Mouse (Mus musculus): Measurements from ENCODE around the gene Arhgef38. TPM values are rescaled to one million over a fixed set of nuclear protein-coding genes. Genes with fewer than 3 reads are reported as not detected.

The Arhgef38 gene
- total RNA-seq (2014; fragmentation: Nextera tagmentation) (0.15 TPM in 1 of 2 replicates, not detected in the other), total RNA-seq (2017) (0.11 TPM in 1 of 2 replicates, not detected in the other), polyA plus RNA-seq (2012) (not detected in 2 replicates)

DNA sequence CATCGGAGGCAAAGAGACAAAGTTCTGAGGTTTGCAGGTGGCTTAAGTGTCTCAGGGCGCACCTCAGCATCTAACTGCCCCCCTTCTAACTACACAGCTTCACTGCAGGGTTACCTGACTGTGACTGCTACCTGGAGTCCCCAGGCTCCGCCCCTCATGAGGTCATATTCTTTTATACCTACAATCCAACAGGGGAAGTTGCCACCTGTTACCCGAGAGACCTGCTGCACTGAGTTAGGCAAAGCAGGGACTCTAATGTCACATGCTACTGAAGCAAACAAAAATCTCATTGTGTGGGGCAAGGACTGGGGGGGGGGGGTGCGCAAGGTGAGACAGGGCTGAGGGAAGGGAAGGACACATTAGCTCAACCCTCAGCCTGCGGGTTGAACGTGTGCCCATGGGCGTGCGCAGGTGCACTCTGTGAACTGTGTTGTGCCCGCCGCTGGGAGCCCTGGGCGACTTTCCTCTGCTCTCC, at the start of gene Arhgef38:
Gene Arhgef38 (minus strand): TSS at position 129 of the 475 bp plus-strand sequence.
- Histone ChIP-seq H3K4me3 (ENCODE audit: low read depth, low read length) (no peak within 1 kb of the TSS), H3K27me3 (ENCODE audit: insufficient read depth, low read length) (peaks cover 23% of the 10 kb centered on the region), H3K36me3 (replicated peaks) (no peaks in the 10 kb centered on the region), H3K4me1 (ENCODE audit: insufficient read depth, low read depth, low read length) (no peaks in the 10 kb centered on the region), H3K9me3 (replicated peaks) (no peaks in the 10 kb centered on the region)
- TF ChIP-seq GATA1 (IDR thresholded peaks at IDR 0.05; ENCODE audit: borderline replicate concordance, low read length): no peak
- no peak for TF ChIP-seq GATA2 (IDR thresholded peaks at IDR 0.05; ENCODE audit: borderline replicate concordance, low read depth, low read length)
- TF ChIP-seq CTCF (IDR thresholded peaks at IDR 0.05; ENCODE audit: low read depth, low read length): no peak
- TF ChIP-seq TAL1 (conservative IDR thresholded peaks at IDR 0.05; ENCODE audit: low read depth, low read length): no peak
- TF ChIP-seq POLR2AphosphoS5 (IDR thresholded peaks at IDR 0.05; ENCODE audit: insufficient replicate concordance, low read depth, low read length): no peak
- ATAC-seq (ENCODE audit: extremely low read depth, insufficient number of reproducible peaks, low FRiP score, poor library complexity, severe bottlenecking) (no peak), DNase-seq (ENCODE audit: low spot score) (no peak)

DNA sequence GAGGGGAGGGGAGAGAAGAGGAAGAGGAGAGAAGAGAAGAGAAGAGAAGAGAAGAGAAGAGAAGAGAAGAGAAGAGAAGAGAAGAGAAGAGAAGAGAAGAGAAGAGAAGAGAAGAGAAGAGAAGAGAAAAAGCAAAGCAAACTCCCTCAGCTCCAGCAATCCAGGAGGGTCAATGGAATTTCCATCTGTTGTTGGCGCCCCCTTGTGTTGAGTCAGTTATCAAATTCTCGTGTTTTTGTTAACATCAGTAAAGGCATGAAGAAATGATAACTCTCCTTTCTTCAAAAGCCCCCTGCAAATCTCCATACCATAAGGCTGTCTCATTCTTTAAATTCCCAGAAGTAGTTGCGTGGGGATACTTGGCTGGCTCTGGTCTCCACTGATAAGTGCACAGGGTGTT, 37.1 kb upstream of the Arhgef38 start:
- TF ChIP-seq TAL1 (conservative IDR thresholded peaks at IDR 0.05; ENCODE audit: low read depth, low read length) (no peak), CTCF (IDR thresholded peaks at IDR 0.05; ENCODE audit: low read depth, low read length) (no peak), GATA1 (IDR thresholded peaks at IDR 0.05; ENCODE audit: borderline replicate concordance, low read length) (no peak), GATA2 (IDR thresholded peaks at IDR 0.05; ENCODE audit: borderline replicate concordance, low read depth, low read length) (no peak), POLR2AphosphoS5 (IDR thresholded peaks at IDR 0.05; ENCODE audit: insufficient replicate concordance, low read depth, low read length) (no peak)
- peaks cover 4% of the 10 kb centered on the region; the same call in 1 of the 2 replicates for H3K27me3 ChIP-seq (ENCODE audit: insufficient read depth, low read length)
- ATAC-seq (ENCODE audit: extremely low read depth, insufficient number of reproducible peaks, low FRiP score, poor library complexity, severe bottlenecking) (peak; percentile 54), DNase-seq (ENCODE audit: low spot score) (peak; percentile 52)
- H3K9me3 ChIP-seq (replicated peaks): no peaks in the 10 kb centered on the region
- no peak overlapping the region for H3K4me3 ChIP-seq (ENCODE audit: low read depth, low read length)
- no peaks in the 10 kb centered on the region for H3K36me3 ChIP-seq (replicated peaks)
- H3K4me1 ChIP-seq (ENCODE audit: insufficient read depth, low read depth, low read length): no peaks in the 10 kb centered on the region; the same call in 1 of the 2 replicates

- peaks cover 8% of the 10 kb centered on the region for H3K27me3 ChIP-seq (ENCODE audit: insufficient read depth, low read length)
- no peak for TF ChIP-seq GATA1 (IDR thresholded peaks at IDR 0.05; ENCODE audit: borderline replicate concordance, low read length)
- peak; percentile 77; the same call in 1 of the 2 replicates for TF ChIP-seq POLR2AphosphoS5 (IDR thresholded peaks at IDR 0.05; ENCODE audit: insufficient replicate concordance, low read depth, low read length)
- no peak for TF ChIP-seq TAL1 (conservative IDR thresholded peaks at IDR 0.05; ENCODE audit: low read depth, low read length)
- no peak for TF ChIP-seq GATA2 (IDR thresholded peaks at IDR 0.05; ENCODE audit: borderline replicate concordance, low read depth, low read length)
- TF ChIP-seq CTCF (IDR thresholded peaks at IDR 0.05; ENCODE audit: low read depth, low read length): no peak
- DNase-seq (ENCODE audit: low spot score) (no peak), ATAC-seq (ENCODE audit: extremely low read depth, insufficient number of reproducible peaks, low FRiP score, poor library complexity, severe bottlenecking) (no peak)
- H3K36me3 ChIP-seq (replicated peaks): no peaks in the 10 kb centered on the region
- no peak overlapping the region for H3K4me3 ChIP-seq (ENCODE audit: low read depth, low read length)
- H3K9me3 ChIP-seq (replicated peaks): no peaks in the 10 kb centered on the region
- H3K4me1 ChIP-seq (ENCODE audit: insufficient read depth, low read depth, low read length): no peaks in the 10 kb centered on the region
Measured at GRCm38 (mm10) chr3:133258860-133259259, 24.1 kb upstream of the Arhgef38 start.

GRCm38 (mm10) chr3:133255842-133256241, 21.1 kb upstream of the Arhgef38 start:
- no peaks in the 10 kb centered on the region; the same call in 1 of the 2 replicates for H3K4me1 ChIP-seq (ENCODE audit: insufficient read depth, low read depth, low read length)
- no peak for DNase-seq (ENCODE audit: low spot score)
- H3K27me3 ChIP-seq (ENCODE audit: insufficient read depth, low read length): peaks cover 8% of the 10 kb centered on the region
- no peaks in the 10 kb centered on the region for H3K9me3 ChIP-seq (replicated peaks)
- ATAC-seq (ENCODE audit: extremely low read depth, insufficient number of reproducible peaks, low FRiP score, poor library complexity, severe bottlenecking): no peak
- H3K4me3 ChIP-seq (ENCODE audit: low read depth, low read length): no peak overlapping the region
- no peaks in the 10 kb centered on the region for H3K36me3 ChIP-seq (replicated peaks)
- TF ChIP-seq GATA2 (IDR thresholded peaks at IDR 0.05; ENCODE audit: borderline replicate concordance, low read depth, low read length): no peak
- no peak for TF ChIP-seq TAL1 (conservative IDR thresholded peaks at IDR 0.05; ENCODE audit: low read depth, low read length)
- no peak for TF ChIP-seq GATA1 (IDR thresholded peaks at IDR 0.05; ENCODE audit: borderline replicate concordance, low read length)
- TF ChIP-seq CTCF (IDR thresholded peaks at IDR 0.05; ENCODE audit: low read depth, low read length): no peak
- TF ChIP-seq POLR2AphosphoS5 (IDR thresholded peaks at IDR 0.05; ENCODE audit: insufficient replicate concordance, low read depth, low read length): no peak

GRCm38 (mm10) chr3:133244027-133244426, 9.3 kb upstream of the Arhgef38 start:
- DNase-seq (ENCODE audit: low spot score) (no peak), ATAC-seq (ENCODE audit: extremely low read depth, insufficient number of reproducible peaks, low FRiP score, poor library complexity, severe bottlenecking) (no peak)
- Histone ChIP-seq H3K36me3 (replicated peaks) (no peaks in the 10 kb centered on the region), H3K27me3 (ENCODE audit: insufficient read depth, low read length) (0 out of 2 replicates have a peak, but pooled peaks cover 3% of the 10 kb centered on the region), H3K4me3 (ENCODE audit: low read depth, low read length) (no peak overlapping the region), H3K9me3 (replicated peaks) (no peaks in the 10 kb centered on the region), H3K4me1 (ENCODE audit: insufficient read depth, low read depth, low read length) (no peaks in the 10 kb centered on the region)
- no peak for TF ChIP-seq CTCF (IDR thresholded peaks at IDR 0.05; ENCODE audit: low read depth, low read length)
- no peak for TF ChIP-seq GATA2 (IDR thresholded peaks at IDR 0.05; ENCODE audit: borderline replicate concordance, low read depth, low read length)
- no peak for TF ChIP-seq POLR2AphosphoS5 (IDR thresholded peaks at IDR 0.05; ENCODE audit: insufficient replicate concordance, low read depth, low read length)
- TF ChIP-seq TAL1 (conservative IDR thresholded peaks at IDR 0.05; ENCODE audit: low read depth, low read length): no peak
- TF ChIP-seq GATA1 (IDR thresholded peaks at IDR 0.05; ENCODE audit: borderline replicate concordance, low read length): no peak

GRCm38 (mm10) chr3:133241916-133242315, 7.2 kb upstream of the Arhgef38 start:
- TF ChIP-seq TAL1 (conservative IDR thresholded peaks at IDR 0.05; ENCODE audit: low read depth, low read length): no peak
- no peak for TF ChIP-seq GATA2 (IDR thresholded peaks at IDR 0.05; ENCODE audit: borderline replicate concordance, low read depth, low read length)
- TF ChIP-seq CTCF (IDR thresholded peaks at IDR 0.05; ENCODE audit: low read depth, low read length): no peak
- no peak for TF ChIP-seq GATA1 (IDR thresholded peaks at IDR 0.05; ENCODE audit: borderline replicate concordance, low read length)
- no peak for TF ChIP-seq POLR2AphosphoS5 (IDR thresholded peaks at IDR 0.05; ENCODE audit: insufficient replicate concordance, low read depth, low read length)
- 0 out of 2 replicates have a peak, but pooled peaks cover 8% of the 10 kb centered on the region for H3K27me3 ChIP-seq (ENCODE audit: insufficient read depth, low read length)
- no peak overlapping the region for H3K4me3 ChIP-seq (ENCODE audit: low read depth, low read length)
- H3K4me1 ChIP-seq (ENCODE audit: insufficient read depth, low read depth, low read length): no peaks in the 10 kb centered on the region
- ATAC-seq (ENCODE audit: extremely low read depth, insufficient number of reproducible peaks, low FRiP score, poor library complexity, severe bottlenecking) (no peak), DNase-seq (ENCODE audit: low spot score) (no peak)
- H3K36me3 ChIP-seq (replicated peaks): no peaks in the 10 kb centered on the region
- no peaks in the 10 kb centered on the region for H3K9me3 ChIP-seq (replicated peaks)

Measured in G1E (cell line).